Mouse (Mus musculus) gastrocnemius, postnatal 4 days (tissue): ENCODE data around the gene Entpd3. TPM values are rescaled to one million over a fixed set of nuclear protein-coding genes. Genes with fewer than 3 reads are reported as not detected.

Experiments used
- DNase-seq, 2 experiments: peaks; one replicate each; pipeline ENCODE4 v3.0.0; 2021 to 2022; ENCODE audit warnings: low spot score in 2 of 2, mixed read lengths in 2 of 2
- total RNA-seq, 2 experiments: library from RNA; stranded (reverse); gene quantifications; 2 replicates each; pipeline ENCODE4 v1.2.3; 2021

Entpd3 gene
- total RNA-seq, 2 experiments from 2014 or later, result not detected

- no peak for DNase-seq
Measured at GRCm38 (mm10) chr9:120578701-120579100, 39.1 kb downstream of the Entpd3 start.

GRCm38 (mm10) chr9:120579808-120580207 lies 40.2 kb downstream of the Entpd3 start:
- no peak for DNase-seq

DNA sequence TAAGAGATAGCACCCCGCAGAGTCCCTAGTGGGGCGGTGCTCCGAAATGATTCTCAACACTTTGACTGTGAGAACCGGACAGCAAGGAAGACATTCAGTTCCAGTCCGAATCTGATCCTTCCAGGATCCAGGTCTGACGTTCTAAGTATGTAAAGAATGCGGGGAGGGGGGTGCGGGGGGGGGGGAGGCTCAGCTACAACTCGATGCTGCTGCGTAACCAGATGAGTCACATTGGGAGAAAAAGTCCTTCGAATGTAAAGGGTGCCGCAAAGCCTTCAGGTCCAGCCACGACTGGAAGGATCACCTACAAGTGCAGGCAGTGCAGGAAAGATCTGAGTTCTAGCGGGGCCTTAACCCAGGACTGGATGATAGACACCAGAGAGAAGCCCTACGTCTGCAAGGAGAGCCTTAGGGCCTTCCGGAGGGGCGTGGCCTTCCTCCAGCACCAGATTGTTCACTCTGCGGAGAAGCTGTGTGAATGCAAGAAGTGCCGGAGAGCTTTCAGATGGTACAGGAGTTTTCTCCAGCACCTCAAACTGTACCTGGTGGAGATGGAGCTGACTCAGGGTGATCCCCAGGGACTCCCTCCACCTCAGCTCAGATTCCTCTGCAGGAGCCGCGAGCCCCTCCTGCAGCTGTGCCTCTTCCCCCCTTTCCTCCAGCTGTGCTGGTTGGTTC lies 42.5 kb downstream of the Entpd3 start:
- peak in 1 of 2 experiments; percentile 56 for DNase-seq

DNA sequence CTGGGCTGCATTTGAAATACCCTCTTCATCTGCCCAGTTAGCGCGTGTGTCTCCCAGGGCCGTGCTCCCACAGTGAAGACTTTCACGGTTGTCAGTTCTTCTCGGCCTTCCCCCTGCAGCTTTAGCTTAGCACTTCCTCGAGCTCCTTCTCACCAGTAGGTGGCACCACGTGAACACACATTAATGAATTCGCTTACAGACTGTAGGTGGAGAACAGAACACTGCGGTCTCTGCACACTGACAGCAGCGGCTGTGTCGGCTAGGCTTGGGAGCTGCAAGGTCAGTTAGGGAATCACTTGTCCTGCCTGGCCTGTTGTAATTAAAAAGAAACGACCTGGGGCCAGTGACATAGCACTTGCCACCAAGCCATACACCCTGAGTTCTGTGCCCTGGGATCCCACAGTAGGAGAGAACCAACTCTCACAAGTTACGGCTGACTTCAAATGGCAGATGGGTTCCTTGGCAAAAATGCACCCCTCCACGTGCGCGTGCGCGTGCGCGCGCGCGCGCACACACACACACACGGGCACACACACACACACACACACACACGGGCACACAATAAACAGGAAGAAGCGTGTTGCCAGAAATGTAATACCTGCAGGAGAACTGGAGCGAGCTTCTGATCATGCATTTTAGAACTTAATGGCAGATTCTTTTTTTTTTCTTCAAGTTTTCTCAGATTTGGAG lies 43.1 kb downstream of the Entpd3 start:
- DNase-seq, result peak; percentile 67 to 88

DNA sequence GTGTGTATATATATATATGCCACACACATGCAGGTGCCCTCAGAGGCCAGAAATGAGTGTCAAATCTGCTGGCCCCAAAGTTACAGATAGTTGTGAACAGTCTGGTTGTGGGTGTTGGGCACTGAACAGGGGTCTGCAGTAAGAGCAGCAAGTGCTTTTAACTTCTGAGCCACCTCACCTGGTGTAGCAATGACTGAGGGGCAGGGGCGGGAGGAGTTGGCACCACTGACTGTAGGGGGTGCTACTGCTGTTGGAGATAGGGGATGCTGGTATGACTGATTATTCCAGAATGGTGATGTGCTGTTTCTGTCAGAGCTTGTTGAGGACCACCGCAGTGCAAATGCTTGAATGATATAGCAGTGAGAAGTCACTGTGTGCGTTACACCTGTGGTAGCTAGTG lies 43.7 kb downstream of the Entpd3 start:
- no peak for DNase-seq

- peak; percentile 58 to 67 for DNase-seq
Measured at GRCm38 (mm10) chr9:120586546-120586945, 46.9 kb downstream of the Entpd3 start.

DNA sequence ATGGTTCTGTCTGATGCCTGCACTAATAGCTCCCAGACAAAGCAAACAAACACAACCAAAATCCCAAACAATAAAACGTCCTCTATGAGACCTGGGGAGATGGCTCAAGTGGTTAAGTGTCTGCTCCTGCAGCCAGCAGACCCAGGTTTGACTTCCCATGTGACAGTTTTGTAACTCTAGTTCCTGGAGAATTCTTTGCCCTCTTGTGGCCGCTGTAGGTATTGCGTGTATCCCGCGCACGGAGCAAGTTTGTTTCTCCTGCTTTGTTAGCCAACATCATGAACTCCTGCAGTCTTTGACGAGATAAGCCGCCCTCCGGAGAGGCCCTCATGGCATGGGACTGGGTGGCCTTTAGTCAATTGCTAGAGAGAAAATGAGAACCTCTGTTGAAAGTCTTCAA lies 51.9 kb downstream of the Entpd3 start:
- DNase-seq, result peak; percentile 58 to 67

DNA sequence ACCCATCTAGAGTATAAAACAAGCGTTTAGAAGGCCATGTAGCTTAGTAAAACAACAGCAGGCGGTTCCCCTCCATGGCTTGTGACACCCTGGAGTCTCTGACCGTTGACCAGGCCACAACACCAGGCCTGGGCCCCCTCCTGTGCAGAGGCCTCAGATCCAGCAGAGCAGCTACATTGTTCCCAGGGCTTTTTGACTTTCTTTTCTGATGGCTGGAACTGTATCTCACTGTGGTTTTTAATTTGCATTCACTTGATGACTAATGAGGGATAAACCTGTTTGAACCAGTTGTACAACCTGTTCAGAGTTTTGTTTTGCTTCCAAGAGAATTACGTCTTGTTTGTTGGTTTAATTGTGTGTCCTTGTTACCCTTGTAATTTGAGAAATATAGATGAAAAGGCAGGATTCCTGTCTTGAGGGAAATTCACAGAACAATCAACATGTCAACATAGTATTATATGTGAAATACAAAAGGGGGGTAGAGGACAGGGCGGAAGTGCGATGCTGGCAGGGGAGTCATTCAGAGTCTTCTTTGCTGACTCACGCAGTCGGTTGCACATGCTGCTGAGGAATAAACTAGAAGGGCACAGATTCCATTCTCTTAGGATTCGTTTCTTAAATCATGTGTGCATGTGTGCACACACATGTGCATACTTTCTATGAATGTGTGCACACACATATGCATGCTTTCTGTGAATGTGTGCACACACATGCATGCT lies 53.9 kb downstream of the Entpd3 start:
- DNase-seq, result no peak

DNA sequence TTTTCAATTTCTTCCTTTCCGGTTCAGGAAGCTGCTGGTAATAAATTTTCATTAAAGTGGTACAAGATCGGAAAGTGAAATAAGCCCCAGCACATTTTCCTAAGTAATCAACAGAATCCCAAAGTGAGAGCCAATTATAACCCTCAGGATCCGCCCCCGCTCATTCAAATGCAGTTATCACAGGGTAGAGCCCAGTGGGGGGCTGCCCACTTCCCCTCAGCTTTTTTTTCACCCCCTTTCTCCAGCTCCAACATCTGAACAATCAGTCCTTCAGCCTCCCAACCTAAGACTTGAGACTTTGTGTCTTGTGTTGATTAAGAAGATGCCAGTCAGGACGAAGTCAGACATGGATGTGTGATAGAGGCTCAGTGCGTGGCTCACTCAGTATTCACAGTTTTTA lies 55.2 kb downstream of the Entpd3 start:
- no peak for DNase-seq

DNA sequence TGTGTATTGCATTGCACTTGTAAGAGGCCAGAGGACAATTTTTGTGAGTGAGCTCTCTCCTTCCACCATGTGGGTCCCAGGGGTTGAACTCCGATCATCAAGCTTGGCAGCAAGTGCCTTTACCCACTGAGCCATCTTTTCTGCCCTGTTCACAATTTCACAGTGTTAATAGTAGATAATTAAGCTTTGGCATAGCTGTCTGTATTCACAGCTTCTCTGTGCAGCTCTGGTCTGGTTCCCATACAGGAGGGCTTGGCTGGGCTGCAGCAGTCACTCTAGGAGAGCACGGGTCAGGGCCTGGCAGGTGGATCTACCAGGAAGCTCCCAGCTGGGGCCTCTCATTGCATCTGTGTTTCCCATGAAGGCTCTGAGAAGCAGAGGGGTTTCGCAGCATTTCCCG lies 55.7 kb downstream of the Entpd3 start:
- DNase-seq, result no peak

DNA sequence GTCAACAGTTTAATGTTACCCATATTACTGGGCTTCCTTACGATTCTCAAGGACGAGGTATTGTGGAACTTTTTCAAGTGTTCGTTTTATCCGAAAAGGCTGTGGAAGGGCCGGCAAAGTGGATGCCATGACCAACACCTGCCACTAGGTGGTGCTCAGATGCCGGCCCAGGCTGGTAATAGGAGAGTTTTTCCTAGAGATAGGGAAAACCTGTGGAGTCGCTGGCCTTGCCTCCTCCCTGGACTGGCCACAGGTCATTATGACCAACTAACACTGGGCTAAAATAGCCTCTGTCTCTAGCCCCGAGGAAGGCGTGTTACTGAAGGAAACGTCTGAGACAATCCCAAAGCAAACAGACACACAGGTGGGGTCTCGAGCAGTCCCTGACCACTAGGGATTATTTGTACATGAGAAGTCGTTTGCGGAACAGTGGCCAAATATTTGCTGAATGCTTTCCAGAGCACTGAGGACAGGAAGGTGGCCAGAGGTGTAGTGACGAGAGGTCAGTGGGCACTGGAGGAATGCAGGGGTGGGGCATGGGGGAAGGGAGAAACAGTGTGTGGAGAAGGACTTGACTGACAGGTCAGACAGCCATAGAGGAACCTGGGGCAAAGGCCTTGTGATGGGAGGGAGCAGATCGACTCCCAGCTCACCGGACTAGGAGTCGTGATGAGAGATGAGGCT lies 62.0 kb downstream of the Entpd3 start:
- DNase-seq, result peak; percentile 59 to 69

- DNase-seq, result peak in 1 of 2 experiments; percentile 52
Measured at GRCm38 (mm10) chr9:120602172-120602838, 62.7 kb downstream of the Entpd3 start.

DNA sequence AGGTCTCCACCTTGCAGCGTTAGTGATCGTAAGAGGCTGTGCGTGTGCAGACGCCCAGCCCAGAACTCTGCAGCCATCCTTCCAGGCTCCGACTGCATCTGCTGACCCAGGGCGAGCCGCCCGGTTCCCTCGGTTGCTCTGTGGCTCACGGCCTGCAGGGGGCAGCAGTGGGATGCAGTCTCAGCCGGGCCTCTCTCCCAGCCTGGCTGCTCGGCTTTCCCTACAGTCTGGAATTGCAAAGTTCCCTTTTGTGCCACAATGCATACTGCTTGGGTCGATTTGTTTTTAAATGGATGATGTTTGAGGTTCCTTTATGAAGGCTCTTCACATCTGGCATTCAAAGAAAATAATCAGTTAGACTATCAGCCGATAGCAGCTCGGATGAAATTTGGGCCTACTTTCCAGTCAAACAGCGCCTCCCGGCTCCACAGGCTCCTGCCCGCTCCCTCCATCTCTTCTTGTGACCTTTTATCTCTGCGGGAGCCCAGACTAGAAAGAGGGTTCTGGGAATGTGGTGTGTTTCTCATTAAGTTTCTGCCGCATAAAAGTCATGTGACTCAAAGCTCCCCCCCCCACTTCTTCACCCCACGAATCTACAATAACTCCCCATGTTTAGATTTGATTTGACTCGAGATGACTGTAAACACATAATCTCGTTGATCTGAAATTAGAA lies 63.4 kb downstream of the Entpd3 start:
- peak; percentile 86 to 89 for DNase-seq

GRCm38 (mm10) chr9:120603512-120603908 lies 63.9 kb downstream of the Entpd3 start:
- DNase-seq, result no peak

- no peak for DNase-seq
Measured at GRCm38 (mm10) chr9:120603956-120604355, 64.3 kb downstream of the Entpd3 start.

DNA sequence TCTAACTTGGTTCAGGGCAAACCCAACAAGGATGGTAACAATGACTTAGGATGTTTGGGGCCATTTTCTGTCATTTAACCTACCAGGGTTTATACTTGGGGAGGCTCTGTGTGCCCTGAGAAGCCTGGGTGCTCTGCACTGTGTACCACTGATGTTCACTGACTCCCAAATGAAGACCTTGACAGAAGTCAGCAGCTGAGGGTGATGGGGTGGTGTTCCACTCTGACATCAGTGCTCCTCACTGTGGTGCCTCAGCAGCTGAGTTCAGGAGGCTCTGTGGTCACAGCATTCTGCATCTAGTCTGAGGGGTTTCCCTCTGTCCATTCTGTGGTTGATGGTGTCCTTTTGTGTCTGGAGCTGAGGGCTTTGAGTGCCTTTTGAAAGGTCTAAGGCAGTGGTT lies 71.4 kb downstream of the Entpd3 start:
- DNase-seq, result peak in 1 of 2 experiments; percentile 4

- no peak for DNase-seq
Measured at GRCm38 (mm10) chr9:120614059-120614458, 74.4 kb downstream of the Entpd3 start.
